Mouse (Mus musculus) embryo, embryonic 11.5 days (tissue): Measurements from ENCODE around the gene Fam205a1.
"Not testable (repeated sequence)": the region's sequence is repeated elsewhere in the genome, so short reads cannot be mapped to it uniquely, and the experiment has no call there.

Source experiments
- DNase-seq: peaks from one replicate; pipeline ENCODE4 v3.0.0-alpha.2; 2012; ENCODE audit warnings: low read depth, low spot score

Fam205a1 gene

DNA sequence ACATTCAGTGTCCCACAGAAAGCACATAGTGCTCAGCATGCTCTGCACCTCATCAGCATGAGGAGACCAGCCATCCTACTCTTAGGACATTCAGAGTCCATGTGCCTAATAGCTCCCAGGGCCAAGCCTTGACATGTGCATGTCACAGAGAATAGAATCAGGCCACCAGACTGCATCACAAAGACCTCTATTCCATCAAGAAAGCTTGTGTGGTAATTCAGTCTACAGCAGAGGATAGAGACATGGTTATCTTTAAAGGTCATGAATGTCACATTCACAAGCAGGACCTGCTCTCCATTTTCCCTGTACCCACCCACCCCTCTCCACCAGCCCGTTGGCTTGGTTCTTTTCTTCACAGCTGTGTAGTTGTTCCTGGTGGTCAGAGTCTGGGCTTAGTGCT is at the start of gene Fam205a1:
Gene Fam205a1 (minus strand): TSS at position 101 of the 400 bp plus-strand sequence.
- DNase-seq, result not testable (repeated sequence)

DNA sequence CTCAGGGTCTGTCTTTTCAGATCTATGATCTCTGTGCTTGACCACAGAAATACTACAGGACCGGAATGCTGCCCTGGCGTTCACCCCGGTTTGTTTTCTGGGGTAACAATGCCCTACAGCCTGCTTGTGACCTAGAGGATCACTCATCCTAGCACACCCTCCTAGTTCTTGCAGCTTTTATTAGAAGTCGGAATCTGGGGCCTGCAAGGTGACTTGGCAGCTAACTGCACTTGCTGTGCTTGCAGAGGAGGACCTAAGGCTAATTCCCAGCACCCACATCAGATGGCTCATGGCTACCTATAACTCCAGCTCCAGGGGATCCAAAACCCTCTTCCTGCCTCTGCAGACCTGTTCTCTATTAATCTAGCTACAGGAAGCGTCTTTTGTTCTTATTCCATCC is 49.0 kb upstream of the Fam205a1 start:
- no peak for DNase-seq

GRCm38 (mm10) chr4:42902174-42902573 is 48.5 kb upstream of the Fam205a1 start:
- no peak for DNase-seq

DNA sequence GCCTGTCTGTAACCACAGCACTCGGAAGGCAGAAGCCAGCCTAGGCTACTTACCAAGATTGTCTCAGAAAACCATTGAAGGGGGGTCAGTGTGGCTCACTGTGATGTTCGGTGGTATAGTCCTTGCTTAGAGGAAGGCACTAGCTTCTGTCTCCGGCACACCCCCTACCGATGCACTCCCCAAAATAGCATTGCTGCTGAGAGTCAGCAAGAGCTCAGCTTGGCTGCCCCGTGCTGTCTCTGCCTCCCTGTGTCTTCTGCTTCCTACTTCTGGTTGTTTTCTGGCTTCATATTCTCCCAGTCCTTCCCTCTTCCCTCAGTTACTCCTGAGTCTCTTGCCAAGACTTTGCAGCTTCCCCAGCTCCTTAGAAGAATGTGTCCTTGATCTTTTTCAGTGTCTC is 47.2 kb upstream of the Fam205a1 start:
- no peak for DNase-seq

DNA sequence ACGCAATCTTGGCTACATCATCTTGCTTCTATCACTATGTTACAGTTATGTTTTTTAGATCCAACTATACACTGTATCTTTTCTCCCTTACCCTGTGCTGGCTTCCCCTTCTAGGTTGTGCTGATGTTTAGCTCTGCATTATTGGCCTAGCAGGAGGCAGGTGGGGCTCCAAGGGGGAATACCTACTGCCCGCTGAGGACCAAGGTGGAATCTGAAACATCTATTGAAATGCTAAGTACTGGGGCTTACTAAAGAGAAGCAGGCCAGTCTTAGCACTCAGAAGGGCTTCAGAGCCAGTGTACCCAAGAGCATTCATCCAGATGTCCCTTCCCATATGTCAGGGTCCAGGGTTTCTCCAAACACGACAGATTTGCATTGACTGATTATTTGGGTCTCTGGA is 45.2 kb upstream of the Fam205a1 start:
- no peak for DNase-seq

DNA sequence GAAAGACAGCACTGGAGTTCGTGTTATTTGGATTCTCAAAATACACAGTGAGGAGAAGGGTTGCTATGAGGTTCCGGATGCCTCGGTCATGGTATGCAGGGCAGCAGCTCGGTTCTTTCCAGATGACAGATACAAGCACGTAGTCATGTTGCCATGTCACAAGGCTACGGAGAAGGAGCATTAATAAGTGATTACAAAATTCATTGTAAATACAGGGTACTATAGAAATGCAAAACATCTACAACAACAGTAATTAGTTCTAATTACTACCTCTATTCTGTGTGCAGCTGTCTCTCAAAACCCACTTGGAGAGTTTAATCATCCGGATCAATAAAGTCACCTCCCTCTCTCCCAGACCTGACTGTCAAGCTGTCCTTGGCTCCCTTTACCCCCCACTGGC is 41.4 kb upstream of the Fam205a1 start:
- DNase-seq, result no peak

- DNase-seq, result no peak
Observed at GRCm38 (mm10) chr4:42891176-42891575, 37.5 kb upstream of the Fam205a1 start.

GRCm38 (mm10) chr4:42888806-42889205 is 35.1 kb upstream of the Fam205a1 start:
- DNase-seq, result no peak

- no peak for DNase-seq
Observed at GRCm38 (mm10) chr4:42886926-42887325, 33.2 kb upstream of the Fam205a1 start.

DNA sequence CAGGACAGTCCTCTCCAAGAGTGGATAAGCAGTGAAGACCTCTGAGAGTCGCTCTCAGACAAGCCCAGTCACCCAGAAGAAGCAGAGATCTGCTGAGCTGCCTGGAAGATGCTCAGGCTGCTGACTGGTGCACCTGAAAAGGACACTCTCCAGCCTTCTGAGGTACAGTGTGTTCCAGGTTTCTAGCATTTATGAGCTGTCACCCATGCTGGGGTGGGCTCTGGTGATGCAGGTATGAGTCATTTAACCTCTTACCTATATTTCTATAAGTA is 26.9 kb upstream of the Fam205a1 start:
- no peak for DNase-seq

DNA sequence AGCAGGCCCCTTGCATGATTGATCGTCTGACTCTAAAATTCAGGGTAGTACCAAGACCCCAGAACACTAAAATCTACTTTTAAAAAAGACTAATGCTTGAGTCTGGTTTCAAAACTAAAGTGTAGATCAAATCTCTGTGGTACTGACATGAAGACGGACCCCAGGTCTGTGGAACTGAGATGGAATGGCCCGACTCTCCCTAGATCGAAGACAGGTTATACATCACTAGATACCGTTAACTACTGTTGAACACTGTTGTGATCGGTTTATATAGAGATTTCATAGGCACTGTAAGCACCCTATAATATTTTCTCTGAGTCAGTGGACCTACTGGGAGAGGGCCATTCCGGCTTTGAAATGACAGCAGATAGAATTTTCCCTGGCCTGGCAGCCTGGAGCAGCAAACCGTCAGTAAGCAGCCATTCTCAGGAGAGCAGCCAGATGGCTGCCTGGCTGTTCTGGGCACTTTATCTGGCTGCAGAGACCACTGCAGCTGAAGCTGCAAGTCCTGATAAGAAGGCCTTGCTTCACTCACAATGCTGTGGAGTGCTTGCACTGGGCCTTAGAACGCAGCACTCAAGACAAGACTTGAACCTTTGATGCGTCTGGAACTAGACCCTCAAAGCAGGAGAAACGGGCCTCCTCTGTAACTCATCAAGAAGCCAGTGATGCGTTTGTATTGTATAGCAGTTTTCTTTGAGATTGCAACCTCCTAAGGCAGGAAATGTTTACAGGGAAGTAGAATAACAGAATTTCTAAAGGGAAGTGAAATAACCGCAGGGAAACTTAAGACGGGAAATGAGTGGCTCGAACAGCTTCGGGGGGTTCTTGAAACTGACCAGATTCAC is 26.4 kb upstream of the Fam205a1 start:
- no peak for DNase-seq

DNA sequence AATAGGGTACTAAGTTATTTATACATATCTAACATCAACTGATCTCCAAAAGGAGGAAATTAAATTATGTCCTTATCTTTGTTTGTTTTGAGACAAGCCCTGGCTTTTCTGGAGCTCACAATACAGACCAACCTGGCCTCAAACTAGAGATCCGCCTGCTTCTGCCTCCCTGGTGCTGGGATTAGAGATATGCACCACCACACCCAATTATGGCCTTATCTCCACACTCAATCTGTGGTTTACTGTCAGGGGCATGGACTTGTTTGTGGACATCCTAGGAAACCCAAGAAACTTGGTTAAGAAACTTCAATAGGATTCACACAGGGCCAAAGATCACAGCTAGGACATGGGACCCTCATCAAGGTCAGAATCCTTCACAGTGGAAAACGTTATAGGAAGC is 24.0 kb upstream of the Fam205a1 start:
- no peak for DNase-seq

- peak; percentile 51 for DNase-seq
Observed at GRCm38 (mm10) chr4:42876586-42877291, 23.1 kb upstream of the Fam205a1 start.

- DNase-seq, result no peak
Observed at GRCm38 (mm10) chr4:42874134-42874533, 20.4 kb upstream of the Fam205a1 start, which contains the start of gene Fam205c. Gene Fam205c, minus strand, starts transcription at chr4:42874234.

GRCm38 (mm10) chr4:42872746-42873435 is 19.2 kb upstream of the Fam205a1 start:
- no peak for DNase-seq

DNA sequence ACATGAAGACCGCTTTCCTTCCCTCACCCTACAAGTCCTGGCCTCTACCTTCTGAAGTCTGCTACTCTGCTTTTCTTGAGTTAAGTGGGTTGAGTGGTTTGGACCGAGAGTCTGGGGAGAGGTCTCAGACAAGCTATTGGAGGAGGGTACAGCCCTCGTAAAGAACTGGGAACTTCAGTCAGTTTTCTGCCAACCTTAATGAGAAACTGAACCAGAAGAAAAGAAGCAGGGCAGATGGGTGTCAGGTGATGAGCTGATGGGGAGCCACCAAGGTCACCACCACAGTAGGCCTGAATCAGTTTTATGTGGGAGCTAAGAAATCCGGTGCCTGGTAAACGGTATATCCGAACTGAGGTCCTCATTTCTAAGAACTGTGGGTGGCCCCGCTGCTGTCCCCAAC is 18.5 kb upstream of the Fam205a1 start:
- no peak for DNase-seq

GRCm38 (mm10) chr4:42870748-42871147 is 17.1 kb upstream of the Fam205a1 start:
- no peak for DNase-seq

DNA sequence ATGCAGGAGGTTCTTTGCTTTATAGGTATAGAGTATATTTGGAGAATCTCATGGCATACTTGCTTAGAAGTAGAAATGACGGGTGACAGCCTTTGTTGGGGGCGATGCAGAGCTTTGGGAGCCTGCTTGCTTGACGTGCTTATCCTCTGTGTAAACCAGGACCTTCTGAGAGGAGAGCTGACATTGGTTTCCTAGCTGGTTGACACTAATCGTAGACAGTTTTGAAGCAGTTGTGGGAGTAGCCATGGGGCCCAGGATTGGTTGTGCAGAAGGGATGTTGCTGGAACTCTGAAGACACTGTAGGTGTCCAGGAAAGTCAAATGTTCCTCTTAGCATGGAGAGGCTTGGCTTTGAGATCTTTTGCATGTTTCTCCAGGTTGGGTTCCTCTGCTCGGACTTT is 14.5 kb upstream of the Fam205a1 start:
- no peak for DNase-seq

GRCm38 (mm10) chr4:42867390-42867789 is 13.7 kb upstream of the Fam205a1 start:
- no peak for DNase-seq

DNA sequence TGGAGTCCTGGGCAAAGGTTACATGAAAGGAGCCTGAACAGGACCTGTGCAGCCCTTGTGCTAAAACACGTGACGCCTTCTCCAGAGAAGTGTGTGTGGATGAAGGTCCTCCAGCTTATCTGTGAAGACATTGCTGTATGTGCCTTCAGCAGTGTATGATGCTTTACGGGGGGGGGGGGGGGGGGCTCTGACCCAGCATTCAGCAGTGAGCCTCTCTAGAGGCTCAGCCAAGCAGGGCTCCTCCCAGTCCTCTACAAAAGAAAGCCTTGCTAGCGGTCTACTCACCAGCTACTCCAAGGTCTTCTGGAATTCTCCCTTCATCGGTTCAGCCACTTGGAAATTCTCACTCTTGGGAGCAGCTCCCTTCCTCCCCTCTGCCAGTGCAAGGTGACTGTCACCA is 9.8 kb upstream of the Fam205a1 start:
- DNase-seq, result not testable (repeated sequence)

GRCm38 (mm10) chr4:42860483-42860882 is 6.8 kb upstream of the Fam205a1 start:
- not testable (repeated sequence) for DNase-seq

- DNase-seq, result not testable (repeated sequence)
Observed at GRCm38 (mm10) chr4:42856671-42857070, 3.0 kb upstream of the Fam205a1 start, which contains the start of gene Gm12394. Gene Gm12394, minus strand, starts transcription at chr4:42856771.
